Mouse (Mus musculus) heart, postnatal 10 days (tissue): ENCODE results near the gene Tas2r118. TPM values are rescaled to one million over a fixed set of nuclear protein-coding genes. Genes with fewer than 3 reads are reported as not detected.
A peak's percentile ranks its signal among the peaks of the same experiment; 100 is the strongest.

Experiments
- DNase-seq, 2 experiments: peaks; one replicate each; pipeline ENCODE4 v3.0.0; 2021
- intact Hi-C: fragments of 180-260 bp; cut with DNase I; formaldehyde crosslinking; loops from one replicate; pipeline ENCODE4 v1.15.1; 2025
- total RNA-seq, 2 experiments: library from RNA; stranded (reverse); gene quantifications; 2 replicates each; pipeline ENCODE4 v1.2.3; 2021

The Tas2r118 gene
- total RNA-seq = not detected

GRCm38 (mm10) chr6:23969960-23970359 lies at the start of gene Tas2r118:
Tas2r118 (minus strand) TSS chr6:23970060.
- intact Hi-C loops = no loop called here
- no peak for DNase-seq

GRCm38 (mm10) chr6:24018320-24018719 lies 48.5 kb upstream of the Tas2r118 start:
- peak; percentile 1 to 4 for DNase-seq
- intact Hi-C loops = no loop called here

GRCm38 (mm10) chr6:23993276-23993675 lies 23.4 kb upstream of the Tas2r118 start:
- intact Hi-C loops = no loop called here
- DNase-seq = no peak

- intact Hi-C loops = no loop called here
- DNase-seq = no peak
Observed at GRCm38 (mm10) chr6:23990687-23991387, 21.0 kb upstream of the Tas2r118 start.

- intact Hi-C loops = no loop called here
Observed at GRCm38 (mm10) chr6:23986293-23986692, 16.4 kb upstream of the Tas2r118 start.

GRCm38 (mm10) chr6:23966980-23967379 lies 2.9 kb downstream of the Tas2r118 start:
- DNase-seq = no peak
- intact Hi-C loops = no loop called here

More at GRCm38 (mm10) chr6:23986293-23986692, 16.4 kb upstream of the Tas2r118 start:
- no peak for DNase-seq

- intact Hi-C loops = no loop called here
- DNase-seq = no peak
Observed at GRCm38 (mm10) chr6:23965925-23966324, 3.9 kb downstream of the Tas2r118 start.

GRCm38 (mm10) chr6:23963741-23964140 lies 6.1 kb downstream of the Tas2r118 start:
- no peak for DNase-seq
- intact Hi-C loops = no loop called here

- no peak for DNase-seq
- intact Hi-C loops = no loop called here
Observed at GRCm38 (mm10) chr6:23940776-23941175, 29.1 kb downstream of the Tas2r118 start.

- intact Hi-C loops = no loop called here
- no peak for DNase-seq
Observed at GRCm38 (mm10) chr6:23938575-23939488, 31.0 kb downstream of the Tas2r118 start.

GRCm38 (mm10) chr6:23936414-23936813 lies 33.4 kb downstream of the Tas2r118 start:
- intact Hi-C loops = no loop called here
- no peak for DNase-seq

- no peak for DNase-seq
- intact Hi-C loops = no loop called here
Observed at GRCm38 (mm10) chr6:23923806-23924205, 46.1 kb downstream of the Tas2r118 start.

Other genes with a start within 250 kb of the Tas2r118 start
- 1 to 10 TPM; 1.7 to 1.8 TPM for gene Cadps2, start 130.6 kb downstream of the Tas2r118 start, total RNA-seq
- gene Slc13a1, start 198.0 kb upstream of the Tas2r118 start, total RNA-seq = not detected